Mouse (Mus musculus) forebrain, postnatal 0 days (tissue): Measurements from ENCODE around the gene Gm17428. TPM values are rescaled to one million over a fixed set of nuclear protein-coding genes. Genes with fewer than 3 reads are reported as not detected.
"Not testable (repeated sequence)": the region's sequence is repeated elsewhere in the genome, so short reads cannot be mapped to it uniquely, and the experiment has no call there.

ENCODE experiments used
- ATAC-seq: fragments of 200-750 bp; cut with Nextera tagmentation; 2 replicates; pipeline ENCODE4 v1.8.0; 2017; ENCODE audit warnings: mild to moderate bottlenecking, moderate library complexity
- DNase-seq: peaks from one replicate; pipeline ENCODE4 v3.0.0-alpha.2; 2015
- H3K27ac ChIP-seq: fragments of 300-500 bp; sonication (generic); 2 replicates; pipeline ENCODE4 v1.5.1; 2014; ENCODE audit warnings: low read depth, mild to moderate bottlenecking, antibody characterized with exemption, low read length, moderate library complexity, mixed read lengths
- H3K27me3 ChIP-seq: fragments of 300-500 bp; sonication (generic); 2 replicates; pipeline ENCODE4 v1.6.1; 2014; ENCODE audit warnings: mild to moderate bottlenecking, low read length, mixed read lengths; ENCODE audit not compliant: insufficient read depth
- H3K36me3 ChIP-seq: fragments of 300-500 bp; sonication (generic); 2 replicates; pipeline ENCODE4 v1.6.1; 2014; ENCODE audit warnings: mild to moderate bottlenecking, moderate library complexity; ENCODE audit not compliant: insufficient read depth
- H3K4me1 ChIP-seq: fragments of 300-500 bp; sonication (generic); 2 replicates; pipeline ENCODE4 v1.6.1; 2014; ENCODE audit warnings: antibody characterized with exemption; ENCODE audit not compliant: insufficient read depth
- H3K4me2 ChIP-seq: fragments of 300-500 bp; sonication (generic); 2 replicates; pipeline ENCODE4 v1.6.1; 2014; ENCODE audit warnings: low read depth, mild to moderate bottlenecking, moderate library complexity
- H3K4me3 ChIP-seq: fragments of 300-500 bp; sonication (generic); 2 replicates; pipeline ENCODE4 v1.5.1; 2014; ENCODE audit warnings: low read depth, low read length, mixed read lengths
- H3K9ac ChIP-seq: fragments of 300-500 bp; sonication (generic); 2 replicates; pipeline ENCODE4 v1.6.1; 2014; ENCODE audit warnings: mild to moderate bottlenecking
- H3K9me3 ChIP-seq: fragments of 300-500 bp; sonication (generic); 2 replicates; pipeline ENCODE4 v1.6.1; 2016; ENCODE audit warnings: low read length
- CTCF ChIP-seq: sonication (generic); IDR thresholded peaks from 2 replicates; pipeline ENCODE4 v1.5.1; 2016; ENCODE audit warnings: antibody characterized with exemption, control low read depth, low read depth
- WGBS: fragments of 180-500 bp; shearing (Covaris S2); extraction: QIAGEN DNeasy Blood & Tissue Kit; methylation state at CpG from one replicate; pipeline ENCODE4 v1.1.7; 2014; 5-methylcytosine and 5-hydroxymethylcytosine counted together
- polyA plus RNA-seq: library from polyadenylated mRNA; unstranded; fragments of >200 nt; fragmentation: Nextera tagmentation; extraction: Ambion mirVana; gene quantifications from 2 replicates; pipeline ENCODE4 v1.2.1, GENCODE M21; 2015
- total RNA-seq: library from RNA; depleted of rRNA; stranded (reverse); fragments of >200 nt; gene quantifications from 2 replicates; pipeline ENCODE4 v1.2.3, GENCODE M21; 2014

The Gm17428 gene
- total and polyA plus RNA-seq, 2 experiments from 2014 or later, result not detected

DNA sequence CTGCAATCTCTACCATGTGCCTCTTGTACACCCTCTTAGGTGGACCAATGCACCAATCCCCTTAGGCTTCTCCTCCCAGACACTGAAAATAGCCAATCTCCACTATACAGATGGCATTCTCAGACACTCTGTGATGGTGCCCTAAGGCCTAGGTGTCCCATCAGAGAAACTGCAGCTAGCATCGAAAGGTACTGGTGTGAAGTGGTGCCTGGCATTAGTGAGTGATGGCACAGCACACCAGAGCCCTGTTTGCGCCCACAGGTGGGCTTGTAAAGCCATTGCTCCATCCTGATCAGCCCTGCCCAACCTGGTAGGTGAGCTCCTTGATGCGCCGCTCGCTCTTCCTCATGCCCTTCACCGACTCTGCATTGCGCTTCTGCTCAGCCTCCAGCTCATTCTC is 32.8 kb upstream of the Gm17428 start:
- ATAC-seq (no peak), DNase-seq (no peak)
- no peak for TF ChIP-seq CTCF
- Histone ChIP-seq H3K9ac (no peak overlapping the region), H3K9me3 (no peaks in the 10 kb centered on the region), H3K27ac (no peak overlapping the region), H3K4me3 (no peak overlapping the region), H3K27me3 (no peaks in the 10 kb centered on the region), H3K4me2 (no peak overlapping the region), H3K4me1 (no peaks in the 10 kb centered on the region), H3K36me3 (no peaks in the 10 kb centered on the region)
- 96% methylated on average over 7 of the region's 7 CpGs for WGBS

DNA sequence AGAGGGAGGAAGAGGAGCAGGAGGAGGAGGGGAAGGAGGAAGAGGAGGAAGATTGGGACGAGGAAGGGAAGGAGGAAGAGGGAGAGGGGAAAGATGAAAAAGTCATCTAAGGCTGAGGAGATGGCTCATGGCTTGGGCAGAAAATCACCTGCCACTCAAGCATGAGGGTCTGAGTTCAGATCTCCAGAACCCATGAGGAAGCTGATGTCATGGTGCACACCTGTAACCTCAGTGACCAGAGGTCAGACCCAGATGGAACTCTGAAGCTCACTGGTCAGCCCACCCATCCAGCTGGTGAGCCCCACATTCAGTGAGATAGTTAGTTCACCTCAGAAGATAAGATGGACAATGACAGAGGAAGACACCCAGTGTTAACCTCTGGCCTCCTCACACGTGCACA is 31.8 kb upstream of the Gm17428 start:
- Histone ChIP-seq H3K9me3 (no peaks in the 10 kb centered on the region), H3K27me3 (no peaks in the 10 kb centered on the region), H3K27ac (no peak overlapping the region), H3K9ac (no peak overlapping the region), H3K4me2 (no peak overlapping the region), H3K4me1 (no peaks in the 10 kb centered on the region), H3K36me3 (no peaks in the 10 kb centered on the region), H3K4me3 (no peak overlapping the region)
- no peak for TF ChIP-seq CTCF
- DNase-seq (no peak), ATAC-seq (no peak)
- 82% methylated on average over 2 of the region's 2 CpGs for WGBS

DNA sequence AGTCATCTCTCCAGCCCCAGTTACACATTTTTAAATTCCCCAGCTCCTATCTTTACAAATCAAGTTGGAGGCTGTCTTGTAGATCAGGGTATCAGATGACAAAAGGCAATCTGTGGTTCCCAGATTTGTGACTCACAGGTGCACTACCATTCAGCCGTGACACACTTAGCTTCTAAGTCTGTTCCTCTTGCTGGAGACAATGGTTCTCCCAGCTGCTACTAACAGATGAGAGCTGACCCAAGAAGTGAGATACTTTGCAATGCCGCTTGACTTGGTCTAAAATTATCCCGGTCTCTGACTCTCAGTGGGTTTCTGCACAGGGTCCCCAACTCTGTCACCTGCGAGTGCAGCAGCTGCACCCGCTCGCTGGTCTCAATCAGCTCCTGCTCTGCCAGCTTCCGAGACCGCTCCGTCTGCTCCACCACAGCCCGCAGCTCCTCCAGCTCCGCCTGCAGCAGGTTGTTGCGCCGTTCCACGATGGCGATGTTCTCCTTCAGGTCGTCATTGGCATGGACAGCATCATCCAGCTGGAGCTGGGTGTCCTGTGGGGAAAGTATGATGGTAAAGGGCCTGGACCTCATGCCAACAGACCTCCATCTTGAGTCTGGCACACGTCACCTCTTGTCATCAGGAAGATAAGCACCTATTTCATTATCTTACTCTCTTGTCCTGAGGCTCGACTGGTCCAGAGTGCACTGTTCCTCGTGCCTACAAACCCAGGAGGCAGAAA is 30.6 kb upstream of the Gm17428 start:
- Histone ChIP-seq H3K4me1 (no peaks in the 10 kb centered on the region), H3K27ac (no peak overlapping the region), H3K4me2 (no peak overlapping the region), H3K4me3 (no peak overlapping the region), H3K9ac (no peak overlapping the region), H3K9me3 (no peaks in the 10 kb centered on the region), H3K36me3 (no peaks in the 10 kb centered on the region), H3K27me3 (no peaks in the 10 kb centered on the region)
- ATAC-seq (no peak), DNase-seq (no peak)
- no peak for TF ChIP-seq CTCF
- 81% methylated on average over 19 of the region's 19 CpGs for WGBS

DNA sequence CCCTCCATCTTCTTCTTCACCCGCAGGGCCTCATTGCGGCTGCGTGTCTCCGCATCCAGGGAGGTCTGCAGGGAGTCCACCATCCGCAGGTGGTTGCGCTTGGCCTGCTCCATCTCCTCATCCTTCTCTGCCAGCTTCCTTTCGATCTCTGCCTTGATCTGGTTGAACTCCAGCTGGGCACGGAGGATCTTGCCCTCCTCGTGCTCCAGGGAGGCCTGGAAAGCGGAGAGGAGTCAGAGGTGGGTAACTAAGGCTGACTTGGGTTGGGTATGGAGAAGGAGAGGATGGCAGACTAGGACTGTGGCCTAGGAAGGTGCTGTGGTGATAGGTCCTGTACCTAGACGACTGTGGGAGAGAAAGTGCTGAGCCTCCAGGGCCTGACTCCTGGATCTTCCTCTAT is 29.7 kb upstream of the Gm17428 start:
- WGBS, result 87% methylated on average over 10 of the region's 11 CpGs
- H3K4me3 ChIP-seq, H3K36me3 ChIP-seq: not testable (repeated sequence)

DNA sequence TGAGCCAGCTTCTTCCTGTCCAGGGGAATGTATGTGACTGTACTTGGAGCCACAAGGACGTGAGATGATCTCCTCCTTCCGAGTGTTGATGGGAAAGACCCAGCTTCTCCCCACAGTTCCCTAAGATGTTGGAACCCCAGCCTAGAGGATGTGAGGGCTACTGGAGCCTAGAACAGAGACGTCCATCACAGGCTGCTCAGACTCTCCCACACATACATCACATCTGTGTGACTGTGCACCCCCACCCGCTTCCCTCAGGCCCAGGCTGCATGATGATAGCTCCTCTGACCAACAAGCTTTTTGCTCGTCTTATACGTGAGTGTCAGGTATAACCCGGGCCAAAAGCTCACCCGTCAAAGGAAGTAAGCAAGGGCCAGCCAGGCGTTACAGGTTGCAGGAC is 28.0 kb upstream of the Gm17428 start:
- no peak overlapping the region for H3K4me2 ChIP-seq
- no peaks in the 10 kb centered on the region for H3K27me3 ChIP-seq
- no peak overlapping the region for H3K4me3 ChIP-seq
- H3K36me3 ChIP-seq, result no peaks in the 10 kb centered on the region
- no peaks in the 10 kb centered on the region for H3K9me3 ChIP-seq
- no peak for DNase-seq
- 89% methylated on average over 9 of the region's 9 CpGs for WGBS
- no peak overlapping the region for H3K9ac ChIP-seq
- ATAC-seq, result no peak
- TF ChIP-seq CTCF, result no peak
- H3K27ac ChIP-seq, result no peak overlapping the region
- no peaks in the 10 kb centered on the region for H3K4me1 ChIP-seq

More for the DNA sequence above, 29.7 kb upstream of the Gm17428 start:
- not testable (repeated sequence) for H3K4me2 ChIP-seq, H3K27ac ChIP-seq, H3K27me3 ChIP-seq, H3K9me3 ChIP-seq, ATAC-seq, DNase-seq, H3K9ac ChIP-seq, H3K4me1 ChIP-seq

DNA sequence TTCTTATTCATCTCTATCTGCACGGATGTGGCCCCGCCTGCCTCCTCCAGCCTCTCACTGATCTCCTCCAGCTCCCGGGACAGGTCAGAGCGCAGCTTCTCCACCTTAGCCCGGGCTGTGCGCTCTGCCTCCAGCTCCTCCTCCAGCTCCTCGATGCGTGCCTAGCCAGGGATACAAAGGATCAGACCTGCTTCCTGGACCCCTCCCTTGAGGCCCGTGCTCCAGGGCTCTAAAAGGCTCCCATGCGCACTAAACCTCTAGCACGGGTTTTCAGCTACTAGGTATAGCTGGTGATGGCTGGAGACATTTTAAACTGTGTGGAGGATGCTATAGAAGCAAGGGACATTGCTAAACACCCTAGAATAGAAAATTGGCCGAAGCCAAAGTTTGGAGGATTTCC is 26.2 kb upstream of the Gm17428 start:
- no peak overlapping the region for H3K9ac ChIP-seq
- H3K27me3 ChIP-seq, result no peaks in the 10 kb centered on the region
- no peaks in the 10 kb centered on the region for H3K9me3 ChIP-seq
- H3K27ac ChIP-seq, result no peak overlapping the region
- 64% methylated on average over 12 of the region's 12 CpGs for WGBS
- H3K36me3 ChIP-seq, result no peaks in the 10 kb centered on the region
- DNase-seq (no peak), ATAC-seq (no peak)
- no peak for TF ChIP-seq CTCF
- no peak overlapping the region for H3K4me2 ChIP-seq
- no peaks in the 10 kb centered on the region for H3K4me1 ChIP-seq
- H3K4me3 ChIP-seq, result no peak overlapping the region

DNA sequence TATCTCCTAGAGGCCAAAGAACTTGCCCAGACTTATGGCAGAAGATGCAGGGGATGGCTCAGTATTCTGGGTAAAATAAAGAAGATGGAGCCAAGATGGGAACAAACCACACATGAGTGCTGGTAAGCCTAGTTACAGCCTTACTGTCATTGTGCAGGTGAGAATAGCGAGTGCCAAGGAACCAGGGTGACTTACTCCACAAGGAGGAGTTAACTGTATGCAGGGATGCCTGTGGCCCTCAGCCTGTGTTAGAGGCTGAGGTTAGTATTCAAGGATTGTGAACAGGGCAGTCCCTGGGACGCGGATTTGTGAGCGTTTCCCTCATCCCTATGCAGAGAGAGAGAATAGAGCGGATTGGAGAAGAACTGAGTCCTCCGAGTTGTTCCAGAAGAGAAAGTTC is 25.1 kb upstream of the Gm17428 start:
- WGBS, result 83% methylated on average over 6 of the region's 6 CpGs
- Histone ChIP-seq H3K36me3 (no peaks in the 10 kb centered on the region), H3K9me3 (no peaks in the 10 kb centered on the region), H3K27ac (no peak overlapping the region), H3K27me3 (no peaks in the 10 kb centered on the region), H3K9ac (no peak overlapping the region), H3K4me1 (no peaks in the 10 kb centered on the region), H3K4me3 (no peak overlapping the region), H3K4me2 (no peak overlapping the region)
- DNase-seq (no peak), ATAC-seq (no peak)
- no peak for TF ChIP-seq CTCF
